Mouse (Mus musculus): ENCODE measurements around the gene Commd7.

- TF ChIP-seq CEBPB (IDR thresholded peaks at IDR 0.05; ENCODE audit: insufficient read depth, poor library complexity, severe bottlenecking) (no peak), POLR2A (IDR thresholded peaks at IDR 0.05; ENCODE audit: insufficient read length, low read depth) (no peak), MYOD1 (IDR thresholded peaks at IDR 0.05; ENCODE audit: control insufficient read depth in 1 of 3, insufficient read length in 2 of 3, low read depth in 2 of 3) (no peak), POLR2AphosphoS2 (IDR thresholded peaks at IDR 0.05; ENCODE audit: insufficient read length, low read depth) (no peak), USF1 (IDR thresholded peaks at IDR 0.05; ENCODE audit: low read depth) (no peak), MAX (IDR thresholded peaks at IDR 0.05; ENCODE audit: low read depth) (no peak), E2F4 (IDR thresholded peaks at IDR 0.05; ENCODE audit: insufficient read depth) (no peak), TCF12 (IDR thresholded peaks at IDR 0.05; ENCODE audit: insufficient read depth, poor library complexity, severe bottlenecking) (no peak), MYOG (IDR thresholded peaks at IDR 0.05; ENCODE audit: control insufficient read depth in 1 of 3, insufficient read depth in 1 of 3, insufficient read length in 2 of 3, low read depth in 2 of 3) (no peak)
These were observed 17.6 kb upstream of the Commd7 start for GRCm38 (mm10) chr2:153650014-153650687.

All from myocyte (in vitro differentiated cells).